Mouse (Mus musculus): Measurements from ENCODE around the gene Dnajb1. TPM values are rescaled to one million over a fixed set of nuclear protein-coding genes. Genes with fewer than 3 reads are reported as not detected.

Gene Dnajb1
- polyA plus RNA-seq, 1 experiment, result not detected

- no peak for TF ChIP-seq CTCF (IDR thresholded peaks at IDR 0.05; ENCODE audit: insufficient read depth, low read depth, low read length)
- TF ChIP-seq POLR2A (IDR thresholded peaks at IDR 0.05; ENCODE audit: insufficient read depth, low read depth, low read length), result no peak
- H3K4me3 ChIP-seq (ENCODE audit: insufficient read depth, low read depth, low read length), result no peak overlapping the region
- no peak overlapping the region for H3K27ac ChIP-seq (ENCODE audit: insufficient read depth, low read depth, low read length)
- WGBS, result 62% methylated on average over 3 of the region's 3 CpGs
- H3K4me1 ChIP-seq (ENCODE audit: control insufficient read depth, insufficient read depth, low read length), result peaks cover 45% of the 10 kb centered on the region
Measured at GRCm38 (mm10) chr8:83585333-83585732, 22.7 kb upstream of the Dnajb1 start.

GRCm38 (mm10) chr8:83587644-83588043 lies 20.3 kb upstream of the Dnajb1 start:
- Histone ChIP-seq H3K4me3 (ENCODE audit: insufficient read depth, low read depth, low read length) (no peak overlapping the region), H3K27ac (ENCODE audit: insufficient read depth, low read depth, low read length) (no peak overlapping the region), H3K4me1 (ENCODE audit: control insufficient read depth, insufficient read depth, low read length) (peaks cover 39% of the 10 kb centered on the region)
- 84% methylated on average over 6 of the region's 6 CpGs for WGBS
- TF ChIP-seq CTCF (IDR thresholded peaks at IDR 0.05; ENCODE audit: insufficient read depth, low read depth, low read length) (no peak), POLR2A (IDR thresholded peaks at IDR 0.05; ENCODE audit: insufficient read depth, low read depth, low read length) (no peak)

DNA sequence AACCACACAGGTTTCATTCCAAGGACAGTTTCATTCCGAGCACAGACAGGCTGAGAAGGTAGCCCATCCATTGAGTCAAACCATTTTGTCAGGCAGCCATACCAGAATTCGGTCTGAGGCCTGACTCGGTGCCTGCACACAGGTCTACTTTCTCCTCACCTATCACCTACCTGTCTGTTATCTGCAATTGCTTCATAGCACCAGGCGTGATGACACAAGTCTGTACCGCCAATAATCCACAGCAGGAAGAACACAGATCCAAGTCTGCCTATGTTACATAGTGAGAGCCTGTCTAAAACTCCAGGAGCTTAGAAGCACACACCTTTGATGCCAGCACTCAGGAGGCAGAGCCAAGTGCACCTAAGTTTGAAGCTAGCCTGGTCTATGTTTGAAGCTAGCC lies 19.1 kb upstream of the Dnajb1 start:
- 84% methylated on average over 5 of the region's 5 CpGs for WGBS
- no peak overlapping the region for H3K27ac ChIP-seq (ENCODE audit: insufficient read depth, low read depth, low read length)
- H3K4me1 ChIP-seq (ENCODE audit: control insufficient read depth, insufficient read depth, low read length), result peaks cover 31% of the 10 kb centered on the region
- TF ChIP-seq POLR2A (IDR thresholded peaks at IDR 0.05; ENCODE audit: insufficient read depth, low read depth, low read length) (no peak), CTCF (IDR thresholded peaks at IDR 0.05; ENCODE audit: insufficient read depth, low read depth, low read length) (no peak)
- H3K4me3 ChIP-seq (ENCODE audit: insufficient read depth, low read depth, low read length), result no peak overlapping the region

DNA sequence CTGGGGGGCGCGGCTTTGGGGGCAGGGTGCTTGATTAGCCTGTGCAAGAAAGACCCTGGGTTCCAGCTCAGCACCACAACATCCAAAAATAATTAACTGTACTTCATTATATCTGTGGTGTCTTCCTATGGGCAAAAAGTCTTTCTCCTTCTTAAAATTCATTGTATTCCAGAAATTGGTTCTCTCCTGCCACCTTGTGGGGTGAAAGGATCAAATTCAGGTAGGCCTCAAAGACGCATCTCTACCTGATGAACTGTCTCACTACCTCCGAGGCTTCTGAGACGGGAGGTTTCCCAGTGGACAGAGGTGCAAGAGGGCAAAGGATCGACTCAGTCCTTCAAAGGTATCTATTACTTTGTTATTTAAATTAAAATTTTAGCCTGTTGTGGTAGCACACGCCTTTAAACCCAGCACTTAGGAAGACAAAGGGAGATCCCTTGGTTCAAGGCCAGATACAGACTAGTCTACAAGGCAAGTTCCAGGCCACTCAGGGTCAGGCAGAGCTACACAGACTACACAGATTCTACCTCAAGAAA lies 17.4 kb upstream of the Dnajb1 start:
- TF ChIP-seq CTCF (IDR thresholded peaks at IDR 0.05; ENCODE audit: insufficient read depth, low read depth, low read length) (no peak), POLR2A (IDR thresholded peaks at IDR 0.05; ENCODE audit: insufficient read depth, low read depth, low read length) (no peak)
- WGBS, result 66% methylated on average over 7 of the region's 7 CpGs
- Histone ChIP-seq H3K4me1 (ENCODE audit: control insufficient read depth, insufficient read depth, low read length) (peaks cover 28% of the 10 kb centered on the region), H3K27ac (ENCODE audit: insufficient read depth, low read depth, low read length) (no peak overlapping the region), H3K4me3 (ENCODE audit: insufficient read depth, low read depth, low read length) (no peak overlapping the region)

- TF ChIP-seq CTCF (IDR thresholded peaks at IDR 0.05; ENCODE audit: insufficient read depth, low read depth, low read length) (no peak), POLR2A (IDR thresholded peaks at IDR 0.05; ENCODE audit: insufficient read depth, low read depth, low read length) (no peak)
- H3K27ac ChIP-seq (ENCODE audit: insufficient read depth, low read depth, low read length), result no peak overlapping the region
- peaks cover 20% of the 10 kb centered on the region for H3K4me1 ChIP-seq (ENCODE audit: control insufficient read depth, insufficient read depth, low read length)
- H3K4me3 ChIP-seq (ENCODE audit: insufficient read depth, low read depth, low read length), result peak overlapping the region; percentile 45
- 15% methylated on average over 3 of the region's 3 CpGs for WGBS
Measured at GRCm38 (mm10) chr8:83592682-83593081, 15.3 kb upstream of the Dnajb1 start.

DNA sequence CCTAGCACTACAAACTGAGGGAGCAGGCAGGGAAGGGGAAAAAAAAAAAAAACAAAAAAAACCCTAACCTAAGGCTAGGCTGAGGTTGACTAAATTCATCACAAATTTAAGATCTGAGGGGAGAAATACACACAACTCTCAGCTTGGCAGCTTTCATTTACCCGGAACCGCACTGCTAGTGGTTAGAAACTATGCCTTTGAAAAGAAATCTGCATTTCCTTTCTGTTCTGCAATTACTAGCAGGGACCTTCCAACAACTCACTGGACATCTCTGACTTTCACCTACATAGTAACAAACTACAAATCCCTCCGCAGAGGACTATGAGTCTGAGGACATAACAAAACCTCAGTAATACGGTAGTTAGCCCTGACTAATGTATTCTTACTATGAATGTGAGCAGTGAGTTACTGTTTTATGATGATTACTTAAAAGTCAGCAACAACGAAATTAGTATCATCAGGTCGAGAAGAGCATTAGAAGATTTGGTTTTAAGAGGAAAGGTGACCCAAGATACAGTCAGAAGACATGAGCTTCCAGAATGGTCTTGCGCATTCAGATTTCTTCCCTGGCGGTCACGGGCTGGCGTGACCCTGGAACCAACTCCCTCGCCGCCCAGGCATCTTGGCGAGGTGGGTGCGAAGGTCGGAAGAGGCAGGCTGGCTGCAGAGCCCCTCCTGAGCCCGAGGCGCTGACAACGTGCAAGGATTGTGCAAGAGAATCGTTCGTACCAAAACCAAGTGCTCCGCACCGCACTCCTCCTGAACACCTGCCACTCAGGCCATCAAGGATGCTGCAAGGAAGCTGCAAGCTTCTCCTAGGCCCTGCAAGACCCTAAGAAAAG lies 14.4 kb upstream of the Dnajb1 start:
- under 1% methylated on average over 22 of the region's 22 CpGs for WGBS
- peaks cover 13% of the 10 kb centered on the region for H3K4me1 ChIP-seq (ENCODE audit: control insufficient read depth, insufficient read depth, low read length)
- no peak for TF ChIP-seq POLR2A (IDR thresholded peaks at IDR 0.05; ENCODE audit: insufficient read depth, low read depth, low read length)
- TF ChIP-seq CTCF (IDR thresholded peaks at IDR 0.05; ENCODE audit: insufficient read depth, low read depth, low read length), result no peak
- H3K4me3 ChIP-seq (ENCODE audit: insufficient read depth, low read depth, low read length), result peak overlapping the region; percentile 73
- peak overlapping the region; percentile 93 for H3K27ac ChIP-seq (ENCODE audit: insufficient read depth, low read depth, low read length)

DNA sequence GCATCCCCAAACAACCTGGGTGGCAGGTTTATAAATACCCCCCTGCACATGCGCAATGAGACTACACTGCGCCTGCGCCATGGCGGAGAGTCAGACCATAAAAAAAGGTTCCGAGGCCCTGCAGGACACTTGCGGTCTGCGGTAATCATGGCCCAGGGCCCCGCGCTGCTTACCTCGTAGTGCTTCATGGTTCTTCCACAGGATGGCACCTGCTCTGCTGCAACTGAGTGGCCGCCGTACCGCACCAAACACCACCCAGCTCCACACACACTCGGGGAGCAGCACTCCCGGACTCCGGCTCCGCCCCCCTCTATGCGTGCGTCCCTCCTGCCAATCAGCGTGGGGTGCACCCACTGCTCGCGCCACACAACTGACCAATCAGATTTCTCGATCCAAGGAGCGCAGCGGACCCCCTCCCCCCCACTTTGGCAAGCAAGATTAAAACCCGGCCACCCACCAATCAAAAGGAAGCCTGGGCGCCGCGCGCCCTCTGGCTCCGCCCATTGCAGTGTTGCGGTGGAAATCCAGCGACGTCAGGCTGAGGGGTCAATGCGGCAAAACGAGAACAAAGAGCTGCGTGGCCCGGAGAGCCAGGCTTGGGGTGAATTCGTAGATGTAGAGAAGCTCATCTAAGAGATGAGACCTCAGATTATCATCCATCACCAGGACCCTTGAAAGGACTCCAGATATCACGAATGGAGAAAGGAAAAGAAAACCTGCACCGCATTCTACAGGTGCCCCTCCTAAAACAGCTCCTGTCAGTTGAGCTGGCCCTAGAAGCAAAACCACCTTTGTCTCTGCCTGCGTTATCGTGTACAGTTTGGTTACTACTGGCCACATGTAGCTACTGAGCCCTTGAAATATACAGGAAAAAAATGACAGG lies 13.6 kb upstream of the Dnajb1 start:
- TF ChIP-seq POLR2A (IDR thresholded peaks at IDR 0.05; ENCODE audit: insufficient read depth, low read depth, low read length) (peak; percentile 98), CTCF (IDR thresholded peaks at IDR 0.05; ENCODE audit: insufficient read depth, low read depth, low read length) (no peak)
- WGBS, result under 1% methylated on average over 43 of the region's 43 CpGs
- Histone ChIP-seq H3K4me1 (ENCODE audit: control insufficient read depth, insufficient read depth, low read length) (peaks cover 13% of the 10 kb centered on the region), H3K4me3 (ENCODE audit: insufficient read depth, low read depth, low read length) (peak overlapping the region; percentile 73), H3K27ac (ENCODE audit: insufficient read depth, low read depth, low read length) (peak overlapping the region; percentile 93)

DNA sequence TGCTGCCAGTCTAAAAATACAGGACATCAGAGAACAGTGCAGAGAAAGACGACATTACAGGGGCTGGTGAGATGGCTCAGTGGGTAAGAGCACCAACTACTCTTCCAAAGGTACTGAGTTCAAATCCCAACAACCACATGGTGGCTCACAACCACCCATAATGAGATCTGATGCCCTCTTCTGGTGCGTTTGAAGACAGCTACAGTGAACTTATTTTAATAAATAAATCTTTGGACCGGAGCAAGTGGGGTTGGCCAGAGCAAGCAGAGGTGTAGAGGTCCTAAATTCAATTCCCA lies 13.0 kb upstream of the Dnajb1 start:
- peak overlapping the region; percentile 45; the same call in 1 of the 2 replicates for H3K4me3 ChIP-seq (ENCODE audit: insufficient read depth, low read depth, low read length)
- H3K4me1 ChIP-seq (ENCODE audit: control insufficient read depth, insufficient read depth, low read length), result peaks cover 13% of the 10 kb centered on the region
- 24% methylated on average over 3 of the region's 3 CpGs for WGBS
- peak overlapping the region; percentile 93 for H3K27ac ChIP-seq (ENCODE audit: insufficient read depth, low read depth, low read length)

- Histone ChIP-seq H3K4me1 (ENCODE audit: control insufficient read depth, insufficient read depth, low read length) (peaks cover 9% of the 10 kb centered on the region), H3K4me3 (ENCODE audit: insufficient read depth, low read depth, low read length) (no peak overlapping the region), H3K27ac (ENCODE audit: insufficient read depth, low read depth, low read length) (no peak overlapping the region)
- 11% methylated on average over 3 of the region's 3 CpGs for WGBS
- TF ChIP-seq CTCF (IDR thresholded peaks at IDR 0.05; ENCODE audit: insufficient read depth, low read depth, low read length) (no peak), POLR2A (IDR thresholded peaks at IDR 0.05; ENCODE audit: insufficient read depth, low read depth, low read length) (no peak)
Measured at GRCm38 (mm10) chr8:83596369-83596768, 11.6 kb upstream of the Dnajb1 start.
